Mouse (Mus musculus): ENCODE data around the gene Tdrd6.

- TF ChIP-seq CTCF (IDR thresholded peaks at IDR 0.05; ENCODE audit: control insufficient read depth, insufficient read depth, insufficient replicate concordance, low read depth, low read length) (no peak), POLR2A (IDR thresholded peaks at IDR 0.05; ENCODE audit: control insufficient read depth, low read depth, low read length) (no peak)
Measured at GRCm38 (mm10) chr17:43628246-43628645, 1.9 kb downstream of the Tdrd6 start.

Measured in testis, adult 2 months (tissue).